Mouse (Mus musculus): ENCODE data around the gene Cobl. TPM values are rescaled to one million over a fixed set of nuclear protein-coding genes. Genes with fewer than 3 reads are reported as not detected.

Cobl gene
- total RNA-seq, 1 experiment, result 36.5 TPM

DNA sequence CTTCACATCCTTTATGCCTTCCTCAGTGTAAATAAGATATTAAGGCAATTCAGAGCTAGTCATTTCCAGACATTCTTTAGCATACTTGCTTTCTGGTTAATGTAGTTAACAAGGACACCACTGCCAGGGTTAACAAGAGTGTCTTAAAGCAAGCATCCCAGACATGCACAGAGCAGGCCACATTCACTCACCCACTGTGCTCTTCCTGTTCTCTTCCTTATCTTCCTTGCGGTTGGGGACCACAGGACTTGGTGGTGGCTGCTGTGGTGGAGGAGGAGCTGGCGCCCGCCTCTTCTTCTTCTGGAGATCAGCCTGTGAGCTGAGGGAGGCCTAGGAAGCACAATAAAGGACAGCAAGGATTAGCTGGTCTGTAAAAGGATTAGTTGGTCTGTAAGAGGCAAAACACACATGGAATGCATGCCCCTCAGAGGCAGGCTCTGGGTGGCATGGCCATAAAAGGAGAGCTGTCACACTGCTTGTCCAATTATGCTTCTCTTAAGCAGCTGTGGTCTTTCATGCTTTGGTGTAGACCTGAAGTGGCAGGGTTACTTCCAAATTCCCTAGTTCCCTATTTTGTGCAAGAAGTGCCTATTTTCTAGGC, 155.2 kb downstream of the Cobl start:
- no peak overlapping the region for H3K4me3 ChIP-seq (ENCODE audit: insufficient read depth in 1 of 2, low read depth in 1 of 2, low read length in 2 of 2, poor library complexity in 1 of 2, severe bottlenecking in 1 of 2)
- TF ChIP-seq MAFK (IDR thresholded peaks at IDR 0.05; ENCODE audit: insufficient read depth, low read depth, low read length) (no peak), CHD2 (IDR thresholded peaks at IDR 0.05; ENCODE audit: low read depth, low read length) (no peak), ZNF384 (IDR thresholded peaks at IDR 0.05; ENCODE audit: low read depth, low read length) (no peak), ZC3H11A (IDR thresholded peaks at IDR 0.05; ENCODE audit: borderline replicate concordance, low read depth, low read length) (no peak), HCFC1 (IDR thresholded peaks at IDR 0.05; ENCODE audit: borderline replicate concordance, insufficient read depth, low read length) (no peak)
- H3K9ac ChIP-seq (ENCODE audit: insufficient read depth, low read depth, low read length, poor library complexity, severe bottlenecking), result no peak overlapping the region
- DNase-seq (ENCODE audit: low read depth, low spot score), result no peak
- H3K9me3 ChIP-seq (ENCODE audit: control insufficient read depth, insufficient read depth, low read depth, low read length), result no peaks in the 10 kb centered on the region
- H3K36me3 ChIP-seq (ENCODE audit: control insufficient read depth, insufficient read depth, low read length, poor library complexity, severe bottlenecking), result peaks cover 14% of the 10 kb centered on the region
- in situ Hi-C loops (cut with MboI; ENCODE audit: low sequenced_read_pairs in 2 of 2, unreplicated experiment in 2 of 2), result no loop called here
- H3K4me1 ChIP-seq (ENCODE audit: control insufficient read depth in 2 of 2, insufficient read depth in 2 of 2, low read length in 2 of 2, poor library complexity in 1 of 2), result no peaks in the 10 kb centered on the region
- H3K27ac ChIP-seq (ENCODE audit: insufficient read depth, low read depth, low read length, poor library complexity, severe bottlenecking), result no peak overlapping the region

DNA sequence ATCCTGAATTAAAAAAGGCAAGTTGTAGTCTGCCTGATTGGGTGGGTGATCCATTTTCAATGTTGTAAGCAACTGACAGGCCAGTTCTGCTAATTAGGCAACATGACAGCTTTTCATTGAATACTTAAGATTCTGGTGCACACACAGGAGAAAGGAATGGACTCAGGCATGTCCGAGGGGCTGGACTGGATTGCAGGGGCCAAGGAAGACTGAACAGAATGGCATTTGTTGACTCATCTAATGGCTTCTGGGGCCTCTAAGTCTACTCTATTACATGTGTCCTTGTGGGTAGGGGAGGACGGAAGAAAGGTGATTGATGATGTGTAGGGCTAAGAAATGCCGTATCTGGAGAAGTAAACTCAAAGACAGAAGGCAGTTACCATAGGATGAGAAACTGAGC, 159.9 kb downstream of the Cobl start:
- Histone ChIP-seq H3K9me3 (ENCODE audit: control insufficient read depth, insufficient read depth, low read depth, low read length) (no peaks in the 10 kb centered on the region), H3K27ac (ENCODE audit: insufficient read depth, low read depth, low read length, poor library complexity, severe bottlenecking) (no peak overlapping the region), H3K4me3 (ENCODE audit: insufficient read depth in 1 of 2, low read depth in 1 of 2, low read length in 2 of 2, poor library complexity in 1 of 2, severe bottlenecking in 1 of 2) (no peak overlapping the region), H3K9ac (ENCODE audit: insufficient read depth, low read depth, low read length, poor library complexity, severe bottlenecking) (no peak overlapping the region), H3K36me3 (ENCODE audit: control insufficient read depth, insufficient read depth, low read length, poor library complexity, severe bottlenecking) (peaks cover 14% of the 10 kb centered on the region), H3K4me1 (ENCODE audit: control insufficient read depth in 2 of 2, insufficient read depth in 2 of 2, low read length in 2 of 2, poor library complexity in 1 of 2) (no peaks in the 10 kb centered on the region)
- no peak for DNase-seq (ENCODE audit: low read depth, low spot score)
- in situ Hi-C loops (cut with MboI; ENCODE audit: low sequenced_read_pairs in 2 of 2, unreplicated experiment in 2 of 2), result no loop called here
- TF ChIP-seq MAFK (IDR thresholded peaks at IDR 0.05; ENCODE audit: insufficient read depth, low read depth, low read length) (no peak), ZC3H11A (IDR thresholded peaks at IDR 0.05; ENCODE audit: borderline replicate concordance, low read depth, low read length) (no peak), HCFC1 (IDR thresholded peaks at IDR 0.05; ENCODE audit: borderline replicate concordance, insufficient read depth, low read length) (no peak), CHD2 (IDR thresholded peaks at IDR 0.05; ENCODE audit: low read depth, low read length) (no peak), ZNF384 (IDR thresholded peaks at IDR 0.05; ENCODE audit: low read depth, low read length) (no peak)

DNA sequence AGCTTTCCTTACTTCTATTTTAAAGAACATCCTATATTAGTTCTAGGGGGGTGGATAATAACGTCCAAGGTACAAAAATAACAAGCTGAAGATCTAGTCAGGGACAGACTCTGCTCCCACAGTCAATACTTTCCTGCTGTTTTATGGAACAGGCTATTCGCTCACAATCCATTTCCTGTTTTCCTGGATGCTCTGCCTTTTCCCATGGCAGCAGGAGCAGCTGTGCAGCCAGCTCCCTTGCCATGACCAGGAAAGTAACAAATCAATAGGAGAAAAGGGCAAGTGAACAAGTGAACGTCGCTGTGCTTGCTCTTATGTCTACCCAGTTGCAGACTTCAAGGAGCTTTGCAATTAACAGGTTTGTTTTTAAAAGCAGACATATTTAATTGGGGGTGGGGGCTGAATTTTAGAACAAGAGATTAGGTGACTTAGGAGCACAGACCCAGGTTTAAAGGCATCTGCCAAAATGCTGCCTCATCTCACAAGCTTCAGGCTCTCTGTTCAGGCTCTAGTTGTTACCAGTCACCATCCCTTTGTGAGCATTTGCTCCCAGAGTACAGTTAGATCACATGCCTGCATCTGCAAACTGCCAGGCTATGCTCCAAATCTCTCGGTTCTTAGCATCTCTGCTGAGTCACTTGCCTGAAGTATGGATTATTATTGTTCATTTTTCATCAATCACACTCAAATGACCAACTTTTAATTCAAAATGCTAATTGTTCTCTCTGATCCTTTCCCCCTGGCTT, 164.9 kb downstream of the Cobl start:
- no peaks in the 10 kb centered on the region; a peak in 1 of 4 replicates for H3K4me1 ChIP-seq (ENCODE audit: control insufficient read depth in 2 of 2, insufficient read depth in 2 of 2, low read length in 2 of 2, poor library complexity in 1 of 2)
- TF ChIP-seq CHD2 (IDR thresholded peaks at IDR 0.05; ENCODE audit: low read depth, low read length) (no peak), HCFC1 (IDR thresholded peaks at IDR 0.05; ENCODE audit: borderline replicate concordance, insufficient read depth, low read length) (no peak), ZNF384 (IDR thresholded peaks at IDR 0.05; ENCODE audit: low read depth, low read length) (no peak), ZC3H11A (IDR thresholded peaks at IDR 0.05; ENCODE audit: borderline replicate concordance, low read depth, low read length) (no peak), MAFK (IDR thresholded peaks at IDR 0.05; ENCODE audit: insufficient read depth, low read depth, low read length) (no peak)
- H3K9ac ChIP-seq (ENCODE audit: insufficient read depth, low read depth, low read length, poor library complexity, severe bottlenecking), result no peak overlapping the region
- in situ Hi-C loops (cut with MboI; ENCODE audit: low sequenced_read_pairs in 2 of 2, unreplicated experiment in 2 of 2), result no loop called here
- H3K27ac ChIP-seq (ENCODE audit: insufficient read depth, low read depth, low read length, poor library complexity, severe bottlenecking), result no peak overlapping the region
- H3K4me3 ChIP-seq (ENCODE audit: insufficient read depth in 1 of 2, low read depth in 1 of 2, low read length in 2 of 2, poor library complexity in 1 of 2, severe bottlenecking in 1 of 2), result no peak overlapping the region
- no peak for DNase-seq (ENCODE audit: low read depth, low spot score)
- no peaks in the 10 kb centered on the region for H3K9me3 ChIP-seq (ENCODE audit: control insufficient read depth, insufficient read depth, low read depth, low read length)
- no peaks in the 10 kb centered on the region for H3K36me3 ChIP-seq (ENCODE audit: control insufficient read depth, insufficient read depth, low read length, poor library complexity, severe bottlenecking)

DNA sequence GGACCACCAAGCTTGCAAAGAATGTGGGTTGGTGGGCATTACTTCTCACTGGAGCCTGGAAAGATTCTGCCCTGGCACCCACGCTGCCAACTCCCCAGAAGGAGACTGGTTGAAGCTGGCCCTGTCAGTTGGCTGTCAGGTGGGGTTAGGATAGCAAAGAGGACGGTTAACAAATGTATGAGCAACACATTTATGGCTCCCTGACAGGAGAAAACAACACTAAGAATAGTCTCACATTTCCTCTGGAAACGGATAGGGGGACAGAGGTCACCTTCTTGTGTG, 173.2 kb downstream of the Cobl start:
- Histone ChIP-seq H3K9me3 (ENCODE audit: control insufficient read depth, insufficient read depth, low read depth, low read length) (no peaks in the 10 kb centered on the region), H3K9ac (ENCODE audit: insufficient read depth, low read depth, low read length, poor library complexity, severe bottlenecking) (no peak overlapping the region), H3K36me3 (ENCODE audit: control insufficient read depth, insufficient read depth, low read length, poor library complexity, severe bottlenecking) (peaks cover 3% of the 10 kb centered on the region; the same call in 1 of the 2 replicates), H3K4me3 (ENCODE audit: insufficient read depth in 1 of 2, low read depth in 1 of 2, low read length in 2 of 2, poor library complexity in 1 of 2, severe bottlenecking in 1 of 2) (no peak overlapping the region), H3K27ac (ENCODE audit: insufficient read depth, low read depth, low read length, poor library complexity, severe bottlenecking) (no peak overlapping the region), H3K4me1 (ENCODE audit: control insufficient read depth in 2 of 2, insufficient read depth in 2 of 2, low read length in 2 of 2, poor library complexity in 1 of 2) (no peaks in the 10 kb centered on the region; a peak in 1 of 4 replicates)
- in situ Hi-C loops (cut with MboI; ENCODE audit: low sequenced_read_pairs in 2 of 2, unreplicated experiment in 2 of 2), result no loop called here
- DNase-seq (ENCODE audit: low read depth, low spot score), result no peak
- TF ChIP-seq ZC3H11A (IDR thresholded peaks at IDR 0.05; ENCODE audit: borderline replicate concordance, low read depth, low read length) (no peak), ZNF384 (IDR thresholded peaks at IDR 0.05; ENCODE audit: low read depth, low read length) (no peak), MAFK (IDR thresholded peaks at IDR 0.05; ENCODE audit: insufficient read depth, low read depth, low read length) (no peak), CHD2 (IDR thresholded peaks at IDR 0.05; ENCODE audit: low read depth, low read length) (no peak), HCFC1 (IDR thresholded peaks at IDR 0.05; ENCODE audit: borderline replicate concordance, insufficient read depth, low read length) (no peak)
